Mouse (Mus musculus) embryonic fibroblast, embryonic 13.5 days (primary cell): ENCODE results near the gene Arf4.

Source experiments
- CTCF ChIP-seq: IDR thresholded peaks from 2 replicates; pipeline ENCODE4 v1.5.1; 2011; ENCODE audit warnings: mild to moderate bottlenecking, control low read depth, low read length, moderate library complexity, borderline replicate concordance; ENCODE audit not compliant: insufficient read depth
- POLR2A ChIP-seq: IDR thresholded peaks from 2 replicates; pipeline ENCODE4 v1.6.1; 2011; ENCODE audit warnings: low read depth, mild to moderate bottlenecking, control low read depth, low read length, moderate library complexity

DNA sequence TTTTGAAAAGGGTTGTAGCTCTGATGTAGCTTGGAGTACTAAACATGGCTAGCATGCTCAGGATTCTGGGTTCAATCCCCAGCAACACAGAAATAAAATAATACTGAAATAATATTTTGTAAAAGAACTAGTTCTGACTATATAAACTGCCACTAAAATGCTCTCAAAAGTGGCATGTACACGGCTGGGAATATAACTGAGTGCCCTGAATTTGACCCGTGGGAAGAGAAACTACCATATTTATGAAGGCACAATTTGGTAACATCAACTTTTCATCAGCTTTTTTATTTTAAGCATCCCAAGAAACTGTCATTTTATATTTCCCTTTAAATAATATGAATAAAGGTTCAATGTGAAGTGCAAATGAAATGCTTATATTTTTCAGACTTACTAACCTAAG is 26.0 kb downstream of the Arf4 start:
- TF ChIP-seq POLR2A, result no peak
- no peak for TF ChIP-seq CTCF
